Mouse (Mus musculus): ENCODE measurements at regions not wholly inside any gene's neighbourhood (a gene's known extent, or its start where the extent isn't known, plus 50 kb on each side); places are given as distances from the start of the nearest gene placed in this dataset.
A peak's percentile ranks its signal among the peaks of the same experiment; 100 is the strongest.

- WGBS = 63% methylated on average over 2 of the region's 2 CpGs
- TF ChIP-seq CTCF (IDR thresholded peaks at IDR 0.05; ENCODE audit: low read depth) = no peak
Measured at GRCm38 (mm10) chr1:56261708-56262107, 375.5 kb downstream of the Hsfy2 start.

GRCm38 (mm10) chr1:56260759-56261158 lies 376.5 kb downstream of the Hsfy2 start:
- Histone ChIP-seq H3K9me3 (ENCODE audit: low read depth, low read length) (no peaks in the 10 kb centered on the region), H3K9ac (no peak overlapping the region), H3K4me1 (ENCODE audit: insufficient read depth) (no peaks in the 10 kb centered on the region), H3K4me3 (ENCODE audit: low read depth, low read length) (no peak overlapping the region), H3K27me3 (ENCODE audit: insufficient read depth, low read length) (no peaks in the 10 kb centered on the region), H3K27ac (ENCODE audit: low read depth) (no peak overlapping the region), H3K36me3 (ENCODE audit: insufficient read depth) (no peaks in the 10 kb centered on the region), H3K4me2 (no peak overlapping the region)
- ATAC-seq (ENCODE audit: insufficient read depth) (no peak), DNase-seq (no peak)
- WGBS = 73% methylated on average over 2 of the region's 2 CpGs
- no peak for TF ChIP-seq CTCF (IDR thresholded peaks at IDR 0.05; ENCODE audit: low read depth)

More at GRCm38 (mm10) chr1:56261708-56262107, 375.5 kb downstream of the Hsfy2 start:
- Histone ChIP-seq H3K36me3 (ENCODE audit: insufficient read depth) (no peaks in the 10 kb centered on the region), H3K9me3 (ENCODE audit: low read depth, low read length) (no peaks in the 10 kb centered on the region), H3K27ac (ENCODE audit: low read depth) (no peak overlapping the region), H3K9ac (no peak overlapping the region), H3K4me1 (ENCODE audit: insufficient read depth) (no peaks in the 10 kb centered on the region), H3K27me3 (ENCODE audit: insufficient read depth, low read length) (no peaks in the 10 kb centered on the region), H3K4me2 (no peak overlapping the region), H3K4me3 (ENCODE audit: low read depth, low read length) (no peak overlapping the region)
- ATAC-seq (ENCODE audit: insufficient read depth) (no peak), DNase-seq (no peak)

GRCm38 (mm10) chr1:56256839-56257490 lies 380.3 kb downstream of the Hsfy2 start:
- TF ChIP-seq CTCF (IDR thresholded peaks at IDR 0.05; ENCODE audit: low read depth) = no peak
- ATAC-seq (ENCODE audit: insufficient read depth) = no peak
- Histone ChIP-seq H3K9me3 (ENCODE audit: low read depth, low read length) (no peaks in the 10 kb centered on the region), H3K27me3 (ENCODE audit: insufficient read depth, low read length) (no peaks in the 10 kb centered on the region), H3K36me3 (ENCODE audit: insufficient read depth) (no peaks in the 10 kb centered on the region), H3K4me3 (ENCODE audit: low read depth, low read length) (no peak overlapping the region), H3K9ac (no peak overlapping the region), H3K4me1 (ENCODE audit: insufficient read depth) (no peaks in the 10 kb centered on the region), H3K27ac (ENCODE audit: low read depth) (no peak overlapping the region), H3K4me2 (no peak overlapping the region)
- no peak for DNase-seq
- WGBS = 81% methylated on average over 5 of the region's 5 CpGs

GRCm38 (mm10) chr1:56239686-56240085 lies 397.5 kb downstream of the Hsfy2 start:
- Histone ChIP-seq H3K4me2 (no peak overlapping the region), H3K9ac (no peak overlapping the region), H3K36me3 (ENCODE audit: insufficient read depth) (no peaks in the 10 kb centered on the region), H3K27me3 (ENCODE audit: insufficient read depth, low read length) (no peaks in the 10 kb centered on the region), H3K27ac (ENCODE audit: low read depth) (no peak overlapping the region), H3K4me3 (ENCODE audit: low read depth, low read length) (no peak overlapping the region), H3K4me1 (ENCODE audit: insufficient read depth) (no peaks in the 10 kb centered on the region), H3K9me3 (ENCODE audit: low read depth, low read length) (no peaks in the 10 kb centered on the region)
- ATAC-seq (ENCODE audit: insufficient read depth) = no peak
- no peak for TF ChIP-seq CTCF (IDR thresholded peaks at IDR 0.05; ENCODE audit: low read depth)
- DNase-seq = no peak
- WGBS = 85% methylated on average over 6 of the region's 6 CpGs

GRCm38 (mm10) chr1:56226314-56227008 lies 410.8 kb downstream of the Hsfy2 start:
- ATAC-seq (ENCODE audit: insufficient read depth) = no peak
- no peaks in the 10 kb centered on the region for H3K4me1 ChIP-seq (ENCODE audit: insufficient read depth)
- no peaks in the 10 kb centered on the region for H3K9me3 ChIP-seq (ENCODE audit: low read depth, low read length)
- no peak for DNase-seq
- no peaks in the 10 kb centered on the region for H3K36me3 ChIP-seq (ENCODE audit: insufficient read depth)
- H3K27me3 ChIP-seq (ENCODE audit: insufficient read depth, low read length) = no peaks in the 10 kb centered on the region
- no peak overlapping the region for H3K27ac ChIP-seq (ENCODE audit: low read depth)
- no peak overlapping the region for H3K9ac ChIP-seq
- H3K4me2 ChIP-seq = no peak overlapping the region
- H3K4me3 ChIP-seq (ENCODE audit: low read depth, low read length) = no peak overlapping the region
- TF ChIP-seq CTCF (IDR thresholded peaks at IDR 0.05; ENCODE audit: low read depth) = no peak
- WGBS = 85% methylated on average over 7 of the region's 7 CpGs

GRCm38 (mm10) chr1:56219700-56220099 lies 417.5 kb downstream of the Hsfy2 start:
- no peak; the same call in 1 of the 2 replicates for ATAC-seq (ENCODE audit: insufficient read depth)
- H3K4me3 ChIP-seq (ENCODE audit: low read depth, low read length) = no peak overlapping the region
- 34% methylated on average over 2 of the region's 2 CpGs for WGBS
- H3K36me3 ChIP-seq (ENCODE audit: insufficient read depth) = no peaks in the 10 kb centered on the region
- H3K4me1 ChIP-seq (ENCODE audit: insufficient read depth) = no peaks in the 10 kb centered on the region; the same call in 1 of the 2 replicates
- H3K27ac ChIP-seq (ENCODE audit: low read depth) = no peak overlapping the region
- no peak for TF ChIP-seq CTCF (IDR thresholded peaks at IDR 0.05; ENCODE audit: low read depth)
- H3K27me3 ChIP-seq (ENCODE audit: insufficient read depth, low read length) = no peaks in the 10 kb centered on the region
- H3K4me2 ChIP-seq = no peak overlapping the region
- no peak overlapping the region for H3K9ac ChIP-seq
- peak; percentile 4 for DNase-seq
- no peaks in the 10 kb centered on the region for H3K9me3 ChIP-seq (ENCODE audit: low read depth, low read length)

- DNase-seq (peak; percentile 24), ATAC-seq (ENCODE audit: insufficient read depth) (no peak)
- Histone ChIP-seq H3K27ac (ENCODE audit: low read depth) (no peak overlapping the region), H3K9me3 (ENCODE audit: low read depth, low read length) (no peaks in the 10 kb centered on the region), H3K4me1 (ENCODE audit: insufficient read depth) (no peaks in the 10 kb centered on the region), H3K9ac (no peak overlapping the region), H3K4me2 (no peak overlapping the region), H3K36me3 (ENCODE audit: insufficient read depth) (no peaks in the 10 kb centered on the region), H3K4me3 (ENCODE audit: low read depth, low read length) (no peak overlapping the region), H3K27me3 (ENCODE audit: insufficient read depth, low read length) (no peaks in the 10 kb centered on the region)
- WGBS = 53% methylated on average over 13 of the region's 13 CpGs
- no peak for TF ChIP-seq CTCF (IDR thresholded peaks at IDR 0.05; ENCODE audit: low read depth)
Measured at GRCm38 (mm10) chr1:56210712-56211371, 426.4 kb downstream of the Hsfy2 start.

Measured in lung, embryonic 14.5 days (tissue).